Mouse (Mus musculus): ENCODE results near the gene Rpl9. TPM values are rescaled to one million over a fixed set of nuclear protein-coding genes. Genes with fewer than 3 reads are reported as not detected.
A peak's percentile ranks its signal among the peaks of the same experiment; 100 is the strongest.

The Rpl9 gene
- polyA plus RNA-seq, 1 experiment from 2014 or later: 987 TPM

- H3K27ac ChIP-seq (replicated peaks): no peak overlapping the region
- 0 out of 2 replicates have a peak, but pooled peaks cover 4% of the 10 kb centered on the region for H3K9me3 ChIP-seq
Observed at GRCm38 (mm10) chr5:65356851-65357250, 34.4 kb downstream of the Rpl9 start.

GRCm38 (mm10) chr5:65354985-65355384 is 36.3 kb downstream of the Rpl9 start:
- Histone ChIP-seq H3K27me3 (replicated peaks; ENCODE audit: low read depth, poor library complexity, severe bottlenecking) (no peaks in the 10 kb centered on the region), H3K36me3 (replicated peaks) (no peaks in the 10 kb centered on the region), H3K4me3 (no peak overlapping the region), H3K27ac (replicated peaks) (no peak overlapping the region), H3K9me3 (0 out of 2 replicates have a peak, but pooled peaks cover 4% of the 10 kb centered on the region), H3K4me1 (no peaks in the 10 kb centered on the region)
- WGBS: 79% methylated on average over 5 of the region's 5 CpGs
- no peak for DNase-seq (ENCODE audit: low spot score)

More at GRCm38 (mm10) chr5:65356851-65357250, 34.4 kb downstream of the Rpl9 start:
- DNase-seq (ENCODE audit: low spot score): no peak
- 86% methylated on average over 6 of the region's 6 CpGs for WGBS
- H3K36me3 ChIP-seq (replicated peaks): no peaks in the 10 kb centered on the region
- H3K4me1 ChIP-seq: no peaks in the 10 kb centered on the region
- H3K4me3 ChIP-seq: no peak overlapping the region
- H3K27me3 ChIP-seq (replicated peaks; ENCODE audit: low read depth, poor library complexity, severe bottlenecking): no peaks in the 10 kb centered on the region

- no peaks in the 10 kb centered on the region for H3K36me3 ChIP-seq (replicated peaks)
- H3K27me3 ChIP-seq (replicated peaks; ENCODE audit: low read depth, poor library complexity, severe bottlenecking): no peaks in the 10 kb centered on the region
- 85% methylated on average over 3 of the region's 3 CpGs for WGBS
- 0 out of 2 replicates have a peak, but pooled peaks cover 4% of the 10 kb centered on the region for H3K9me3 ChIP-seq
- no peak for DNase-seq (ENCODE audit: low spot score)
- no peaks in the 10 kb centered on the region for H3K4me1 ChIP-seq
- H3K27ac ChIP-seq (replicated peaks): no peak overlapping the region
- H3K4me3 ChIP-seq: no peak overlapping the region
Observed at GRCm38 (mm10) chr5:65354097-65354496, 37.1 kb downstream of the Rpl9 start.

DNA sequence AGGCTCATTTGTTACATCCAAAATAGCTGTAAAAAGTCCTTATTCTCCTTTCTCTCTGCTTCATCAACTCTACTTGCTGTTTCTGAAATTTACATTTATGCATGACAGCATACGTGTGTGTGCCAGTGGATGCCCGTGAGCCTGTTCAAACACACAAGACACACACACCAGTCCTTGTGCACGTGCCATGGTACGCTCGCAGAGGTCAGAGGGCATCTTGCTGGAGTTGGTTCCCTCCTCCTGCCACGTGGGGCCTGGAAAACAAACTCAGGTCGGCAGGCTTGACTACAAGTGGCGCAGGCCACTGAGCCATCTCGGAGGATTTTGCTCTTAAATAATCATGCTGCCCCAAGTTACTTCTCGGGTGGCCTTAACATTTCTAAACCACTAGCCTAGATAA is 40.7 kb downstream of the Rpl9 start:
- Histone ChIP-seq H3K27ac (replicated peaks) (no peak overlapping the region), H3K4me3 (no peak overlapping the region), H3K36me3 (replicated peaks) (no peaks in the 10 kb centered on the region), H3K27me3 (replicated peaks; ENCODE audit: low read depth, poor library complexity, severe bottlenecking) (no peaks in the 10 kb centered on the region), H3K9me3 (0 out of 2 replicates have a peak, but pooled peaks cover 4% of the 10 kb centered on the region), H3K4me1 (peaks cover 11% of the 10 kb centered on the region)
- 64% methylated on average over 10 of the region's 10 CpGs for WGBS
- DNase-seq (ENCODE audit: low spot score): no peak

DNA sequence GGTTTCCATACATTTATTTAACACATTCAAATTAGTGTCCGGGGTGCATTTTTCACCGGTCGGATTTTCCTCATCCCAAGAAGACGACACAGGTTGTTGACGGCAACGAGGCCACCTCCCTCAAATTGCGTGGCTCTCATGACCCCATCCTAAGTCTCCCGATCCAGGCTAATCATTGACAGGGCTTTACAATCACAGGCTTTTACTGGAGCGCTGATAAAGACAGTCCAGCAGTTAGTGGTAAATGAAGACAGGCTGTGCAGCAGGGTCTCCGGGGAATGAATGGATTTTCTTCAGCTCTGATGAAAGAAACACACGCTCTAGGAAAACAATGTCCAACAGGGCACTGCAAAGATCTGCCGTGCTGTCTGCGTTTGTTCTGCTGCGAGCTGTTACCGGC is 43.1 kb downstream of the Rpl9 start, which contains the start of gene Klb:
Gene Klb (plus strand): TSS at position 147 of the 400 bp plus-strand sequence.
- DNase-seq (ENCODE audit: low spot score): peak; percentile 27
- WGBS: 38% methylated on average over 15 of the region's 15 CpGs
- Histone ChIP-seq H3K9me3 (no peaks in the 10 kb centered on the region), H3K4me3 (peak within 1 kb of the TSS; percentile 17; the same call in 1 of the 2 replicates), H3K27ac (replicated peaks) (no peak within 1 kb of the TSS), H3K27me3 (replicated peaks; ENCODE audit: low read depth, poor library complexity, severe bottlenecking) (no peaks in the 10 kb centered on the region), H3K36me3 (replicated peaks) (no peaks in the 10 kb centered on the region), H3K4me1 (peaks cover 11% of the 10 kb centered on the region)

DNA sequence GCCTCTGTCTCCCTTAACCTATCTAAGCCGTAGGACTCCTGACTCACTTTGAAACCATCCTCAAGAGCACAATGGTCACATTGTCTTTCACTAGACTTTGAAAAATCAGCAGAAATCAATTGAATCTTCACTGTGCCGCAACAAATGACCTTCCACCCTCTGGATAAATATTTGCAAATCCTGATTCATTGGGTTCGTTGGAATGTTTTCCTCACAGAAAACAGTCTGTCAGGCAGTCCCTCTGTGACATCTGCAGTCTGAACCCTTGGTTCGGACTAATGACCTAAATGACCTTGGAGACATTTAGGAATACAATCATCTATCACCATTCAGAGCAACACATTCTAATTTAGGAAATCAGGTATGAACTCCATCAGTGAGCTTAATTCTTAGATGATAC is 51.1 kb downstream of the Rpl9 start:
- no peaks in the 10 kb centered on the region for H3K36me3 ChIP-seq (replicated peaks)
- H3K27me3 ChIP-seq (replicated peaks; ENCODE audit: low read depth, poor library complexity, severe bottlenecking): no peaks in the 10 kb centered on the region
- H3K9me3 ChIP-seq: no peaks in the 10 kb centered on the region
- H3K4me3 ChIP-seq: no peak overlapping the region
- WGBS: 34% methylated on average over 4 of the region's 4 CpGs
- no peak overlapping the region for H3K27ac ChIP-seq (replicated peaks)
- no peak for DNase-seq (ENCODE audit: low spot score)
- peaks cover 8% of the 10 kb centered on the region; the same call in 1 of the 2 replicates for H3K4me1 ChIP-seq

GRCm38 (mm10) chr5:65338394-65338793 is 52.9 kb downstream of the Rpl9 start:
- H3K27ac ChIP-seq (replicated peaks): no peak overlapping the region
- H3K4me3 ChIP-seq: no peak overlapping the region
- H3K9me3 ChIP-seq: no peaks in the 10 kb centered on the region
- WGBS: 85% methylated on average over 6 of the region's 6 CpGs
- H3K27me3 ChIP-seq (replicated peaks; ENCODE audit: low read depth, poor library complexity, severe bottlenecking): no peaks in the 10 kb centered on the region
- H3K4me1 ChIP-seq: peaks cover 19% of the 10 kb centered on the region
- DNase-seq (ENCODE audit: low spot score): no peak
- peaks cover 8% of the 10 kb centered on the region for H3K36me3 ChIP-seq (replicated peaks)

Other genes with a start within 250 kb of the Rpl9 start
- 11.1 and 12.1 TPM in 2 replicates for gene Wdr19, start 191.7 kb downstream of the Rpl9 start, polyA plus RNA-seq (2016; fragmentation: Nextera tagmentation; extraction: Ambion mirVana)
- gene Rfc1, start 55.8 kb downstream of the Rpl9 start, polyA plus RNA-seq (2016; fragmentation: Nextera tagmentation; extraction: Ambion mirVana): 103 and 108 TPM in 2 replicates
- gene Klb, start 43.1 kb downstream of the Rpl9 start, polyA plus RNA-seq (2016; fragmentation: Nextera tagmentation; extraction: Ambion mirVana): not detected in 2 replicates
- gene Lias, start 53 bp upstream of the Rpl9 start, polyA plus RNA-seq (2016; fragmentation: Nextera tagmentation; extraction: Ambion mirVana): 67.4 and 68.4 TPM in 2 replicates
- 92.7 and 95.4 TPM in 2 replicates for gene Ugdh, start 44.5 kb upstream of the Rpl9 start, polyA plus RNA-seq (2016; fragmentation: Nextera tagmentation; extraction: Ambion mirVana)
- not detected in 2 replicates for gene Gm43552, start 101.4 kb upstream of the Rpl9 start, polyA plus RNA-seq (2016; fragmentation: Nextera tagmentation; extraction: Ambion mirVana)
- 56.0 and 69.3 TPM in 2 replicates for gene Smim14, start 145.7 kb upstream of the Rpl9 start, polyA plus RNA-seq (2016; fragmentation: Nextera tagmentation; extraction: Ambion mirVana)
- gene Ube2k, start 145.8 kb upstream of the Rpl9 start, polyA plus RNA-seq (2016; fragmentation: Nextera tagmentation; extraction: Ambion mirVana): 214 and 216 TPM in 2 replicates